Mouse (Mus musculus): Measurements from ENCODE around the gene Myof.

DNA sequence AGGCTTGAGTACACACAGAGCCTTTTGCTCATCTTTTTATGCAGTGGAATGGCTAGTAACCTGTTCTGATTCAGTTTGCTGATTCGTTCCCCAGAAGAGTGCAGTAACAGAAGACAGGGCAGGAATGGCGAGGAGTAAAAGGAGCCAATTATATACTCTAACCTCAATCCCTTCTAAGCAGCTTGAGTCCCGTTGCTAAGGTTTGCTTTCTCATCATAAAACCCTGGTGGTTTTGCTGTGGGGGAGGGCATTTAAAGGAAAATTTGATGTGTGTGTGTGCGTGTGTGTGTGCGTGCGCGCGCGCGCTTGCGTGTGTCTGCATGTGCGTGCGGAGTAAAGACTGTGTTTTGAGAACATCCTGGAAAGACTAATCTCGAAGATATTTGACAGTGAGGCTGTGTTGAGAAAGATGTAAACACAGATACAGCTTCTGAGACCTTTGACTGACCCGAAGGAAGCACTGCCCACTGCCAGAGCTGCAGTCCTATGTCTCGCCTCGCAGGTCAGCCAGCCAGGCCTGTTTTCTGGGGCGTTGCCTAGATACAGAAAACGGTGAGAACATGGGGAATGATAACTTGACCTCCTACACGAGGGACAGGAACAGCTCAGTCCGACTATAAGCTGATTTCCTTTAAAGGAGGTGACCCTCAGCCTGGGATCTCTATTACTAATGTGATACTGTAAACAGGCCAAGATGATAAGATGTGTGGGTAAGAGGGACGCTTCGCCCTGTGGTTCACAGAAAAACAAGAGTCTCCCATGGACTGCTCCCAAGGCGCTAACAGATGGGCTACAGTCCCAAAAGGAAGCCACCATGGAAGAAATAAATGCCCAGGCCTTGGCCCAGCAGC lies 39.5 kb downstream of the Myof start:
- TF ChIP-seq CTCF (IDR thresholded peaks at IDR 0.05; ENCODE audit: extremely low read depth, insufficient read length, insufficient replicate concordance, low read depth, low read length) (no peak), POLR2A (IDR thresholded peaks at IDR 0.05; ENCODE audit: low read depth, low read length) (no peak)
